ENCODE assay signal across 19 mouse cellular contexts in genomic region chr1:74702142-74702553, GRCm38 (mm10). TPM values are rescaled to one million over a fixed set of nuclear protein-coding genes. Genes with fewer than 3 reads are reported as not detected.
DNase-seq lines count a peak whose midpoint lies in the region; ATAC-seq and TF ChIP-seq lines count a peak whose summit lies in the region.
"Had no signal": no experiment of that assay in that cellular context is flagged by ENCODE, and none has a peak within 500 bp of the region (broad histone marks: within the 10 kb centered on the region; RNA-seq: fewer than 3 reads in every experiment).

No protein-coding gene starts in this region.

- H3K4me2 ChIP-seq in liver, embryonic 12.5 days = no peak overlapping the region
- H3K4me2 ChIP-seq: embryonic facial prominence, embryonic 12.5 days; forebrain, embryonic 15.5 days; heart, embryonic 15.5 days; hindbrain, embryonic 13.5 days had no signal

- TF ChIP-seq POLR2A in bone marrow macrophage, adult 2 months (IDR thresholded peaks at IDR 0.05; ENCODE audit: borderline replicate concordance, low read depth, low read length) = no peak

- no peak overlapping the region for H3K9ac ChIP-seq in liver, embryonic 12.5 days
- H3K9ac ChIP-seq: embryonic facial prominence, embryonic 12.5 days; forebrain, embryonic 15.5 days; heart, embryonic 15.5 days; hindbrain, embryonic 13.5 days had no signal

- peak; percentile 35 to 37 for DNase-seq in B cell, adult 2 months
- peak; percentile 58 for DNase-seq in splenic B cell, adult 2 months (ENCODE audit: low read depth, low spot score)
- DNase-seq in heart, adult 9 months (ENCODE audit: low spot score in 2 of 2) = no peak
- no peak for DNase-seq in gastrocnemius, postnatal 36 days
- DNase-seq: adrenal gland, adult 2 months; adrenal gland, postnatal 25 days; cerebellum, adult 8-10 months; cerebellum, postnatal 14 days; heart, postnatal 14 days had no signal

- peaks cover 38% of the 10 kb centered on the region for H3K4me1 ChIP-seq in bone marrow macrophage, adult 2 months (ENCODE audit: control insufficient read depth, insufficient read depth, low read length)
- H3K4me1 ChIP-seq in liver, embryonic 12.5 days = no peaks in the 10 kb centered on the region; the same call in none of the 2 replicates
- H3K4me1 ChIP-seq: embryonic facial prominence, embryonic 12.5 days; forebrain, embryonic 15.5 days; hindbrain, embryonic 13.5 days had no signal

- H3K9me3 ChIP-seq in liver, embryonic 12.5 days (replicated peaks) = no peaks in the 10 kb centered on the region
- H3K9me3 ChIP-seq: embryonic facial prominence, embryonic 12.5 days; forebrain, embryonic 15.5 days; heart, embryonic 15.5 days; hindbrain, embryonic 13.5 days had no signal

- WGBS in liver, embryonic 12.5 days (ENCODE audit: insufficient replicate concordance) = 68% methylated on average over 6 of the region's 6 CpGs

- H3K27ac ChIP-seq in bone marrow macrophage, adult 2 months (ENCODE audit: insufficient read depth, low read depth, low read length) = peak overlapping the region; percentile 66
- no peak overlapping the region for H3K27ac ChIP-seq in liver, embryonic 12.5 days
- H3K27ac ChIP-seq: embryonic facial prominence, embryonic 12.5 days; forebrain, embryonic 15.5 days; heart, embryonic 15.5 days; hindbrain, embryonic 13.5 days; hindbrain, postnatal 0 days had no signal

- peak; percentile 63 for ATAC-seq in megakaryocyte, adult 5-6 weeks (ENCODE audit: poor library complexity, severe bottlenecking)
- ATAC-seq in liver, embryonic 12.5 days = no peak
- ATAC-seq: forebrain, embryonic 15.5 days; hindbrain, postnatal 0 days; Patski had no signal

- peaks cover 3% of the 10 kb centered on the region; the same call in 1 of the 2 replicates for H3K36me3 ChIP-seq in splenic B cell, adult 2 months (ENCODE audit: control insufficient read depth, insufficient read depth, low read length, poor library complexity, severe bottlenecking)
- peaks cover 37% of the 10 kb centered on the region for H3K36me3 ChIP-seq in liver, embryonic 12.5 days

- TF ChIP-seq CTCF in bone marrow macrophage, adult 2 months (IDR thresholded peaks at IDR 0.05; ENCODE audit: low read depth, low read length) = no peak

- intact Hi-C loops in gastrocnemius, postnatal 36 days (cut with DNase I) = no loop called here

- no peaks in the 10 kb centered on the region for H3K27me3 ChIP-seq in splenic B cell, adult 2 months (ENCODE audit: control insufficient read depth, insufficient read depth, low read length, poor library complexity, severe bottlenecking)
- H3K27me3 ChIP-seq in liver, embryonic 12.5 days (replicated peaks) = no peaks in the 10 kb centered on the region
- H3K27me3 ChIP-seq: embryonic facial prominence, embryonic 12.5 days; forebrain, embryonic 15.5 days; heart, embryonic 15.5 days; hindbrain, embryonic 13.5 days; Patski had no signal

- H3K4me3 ChIP-seq in bone marrow macrophage, adult 2 months (ENCODE audit: insufficient read depth, low read length) = no peak overlapping the region
- no peak overlapping the region for H3K4me3 ChIP-seq in liver, embryonic 12.5 days
- H3K4me3 ChIP-seq: embryonic facial prominence, embryonic 12.5 days; forebrain, embryonic 15.5 days; heart, embryonic 15.5 days; hindbrain, embryonic 13.5 days had no signal

RNA-seq across cellular contexts. Expression of gene Cyp27a1, which starts 11.2 kb away (rescaled TPM):
- polyA plus RNA-seq in bone marrow macrophage, adult 2 months (2012; ENCODE audit: insufficient read depth, insufficient read length, missing spikeins) = 165 and 189 TPM in 2 replicates
- total RNA-seq in megakaryocyte, adult 5-6 weeks (2015) = 73.8 and 76.6 TPM in 2 replicates
- 72.2 and 76.2 TPM in 2 replicates for total RNA-seq in megakaryocyte, adult 5-6 weeks (2017)
- total RNA-seq in gastrocnemius, postnatal 36 days (2021) = 10 to 100 TPM; 41.0 to 44.1 TPM
- polyA plus RNA-seq in liver, embryonic 12.5 days (2016; fragmentation: Nextera tagmentation; extraction: Ambion mirVana) = 2.3 and 2.8 TPM in 2 replicates
- polyA plus RNA-seq: Patski had no signal

RNA-seq across cellular contexts. Expression of gene Ttll4, which starts 40.6 kb away (rescaled TPM):
- polyA plus RNA-seq in bone marrow macrophage, adult 2 months (2012; ENCODE audit: insufficient read depth, insufficient read length, missing spikeins) = 15.3 and 22.1 TPM in 2 replicates
- total RNA-seq in megakaryocyte, adult 5-6 weeks (2015) = 9.3 and 10.1 TPM in 2 replicates
- 9.4 and 12.2 TPM in 2 replicates for total RNA-seq in megakaryocyte, adult 5-6 weeks (2017)
- total RNA-seq in gastrocnemius, postnatal 36 days (2021) = 10 to 100 TPM; 11.3 to 14.3 TPM
- polyA plus RNA-seq in liver, embryonic 12.5 days (2016; fragmentation: Nextera tagmentation; extraction: Ambion mirVana) = 15.4 and 17.8 TPM in 2 replicates

RNA-seq across cellular contexts. Expression of gene Prkag3, which starts 46.9 kb away (rescaled TPM):
- not detected in 2 replicates for polyA plus RNA-seq in bone marrow macrophage, adult 2 months (2012; ENCODE audit: insufficient read depth, insufficient read length, missing spikeins)
- total RNA-seq in megakaryocyte, adult 5-6 weeks (2015) = not detected in 2 replicates
- total RNA-seq in megakaryocyte, adult 5-6 weeks (2017) = not detected in 2 replicates
- 10 to 100 TPM; 63.9 to 90.3 TPM for total RNA-seq in gastrocnemius, postnatal 36 days (2021)
- polyA plus RNA-seq in liver, embryonic 12.5 days (2016; fragmentation: Nextera tagmentation; extraction: Ambion mirVana) = 0.13 TPM in 1 of 2 replicates, not detected in the other
- total RNA-seq: adrenal gland, postnatal 25 days; hematopoietic stem cell, adult 5-6 weeks; hindbrain, postnatal 0 days had no signal
- polyA plus RNA-seq: forebrain, embryonic 15.5 days; hindbrain, postnatal 0 days; Patski had no signal

Comparison
In these comparisons a context has a peak if more than half of its experiments do, and no peak if none do; other contexts are left out.
1. DNase-seq: peak in B cell, adult 2 months (2 of 2) and splenic B cell, adult 2 months (single experiment); none in heart, adult 9 months (0 of 2) and gastrocnemius, postnatal 36 days (0 of 2).
2. RNA of gene Prkag3, which starts 46.9 kb away (total RNA-seq): 63.9 to 90.3 TPM in gastrocnemius, postnatal 36 days; not detected in megakaryocyte, adult 5-6 weeks; every median in the first group is over 10 times any median in the second.